Mouse (Mus musculus) MEL-GATA-1-ER (cell line): Measurements from ENCODE around the gene Camta1.

Source experiments
- DNase-seq: peaks from one replicate; pipeline ENCODE4 v3.0.0-alpha.2; 2012; ENCODE audit warnings: low read depth; ENCODE audit errors: extremely low read depth

The Camta1 gene

DNA sequence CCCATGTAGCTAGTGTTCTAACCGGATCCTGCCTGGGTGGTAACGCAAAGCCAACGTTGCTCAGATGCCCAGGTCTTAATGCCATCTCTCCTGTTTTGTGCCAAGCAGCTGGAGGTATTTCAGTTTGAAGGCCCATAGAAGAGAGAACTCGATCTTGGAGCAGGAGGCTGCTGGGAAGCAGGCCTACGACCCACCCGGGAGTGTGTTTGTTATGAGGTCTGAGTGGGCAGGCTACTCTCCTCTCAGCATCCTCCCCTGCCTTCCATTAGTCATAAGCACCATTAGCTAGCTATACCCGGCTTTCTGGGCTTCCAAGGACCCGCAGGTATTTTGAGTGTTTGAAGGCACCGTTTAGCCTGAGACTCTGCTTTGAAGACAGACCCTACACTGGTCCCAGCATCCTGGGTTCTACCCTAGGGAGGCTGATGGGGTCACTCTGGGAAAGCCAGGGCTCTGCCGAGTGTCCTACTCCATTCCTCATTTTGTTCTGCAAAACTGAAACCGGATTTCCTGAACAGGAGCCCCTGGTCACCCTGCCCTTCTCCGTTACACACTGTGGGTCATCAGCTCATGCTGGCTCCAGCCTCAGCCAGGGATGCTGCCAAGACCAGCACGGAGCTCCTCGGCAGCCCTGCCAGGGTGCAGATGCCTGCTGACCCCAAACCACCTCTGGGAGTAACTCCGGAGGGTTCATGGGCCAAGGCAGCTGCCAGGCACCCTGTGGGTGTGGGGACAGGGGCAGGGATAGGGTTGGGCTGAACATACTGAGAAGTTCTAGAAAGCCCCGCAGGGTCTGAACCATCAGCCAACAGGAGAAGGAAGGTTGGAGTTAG is 731.7 kb downstream of the Camta1 start:
- no peak for DNase-seq

DNA sequence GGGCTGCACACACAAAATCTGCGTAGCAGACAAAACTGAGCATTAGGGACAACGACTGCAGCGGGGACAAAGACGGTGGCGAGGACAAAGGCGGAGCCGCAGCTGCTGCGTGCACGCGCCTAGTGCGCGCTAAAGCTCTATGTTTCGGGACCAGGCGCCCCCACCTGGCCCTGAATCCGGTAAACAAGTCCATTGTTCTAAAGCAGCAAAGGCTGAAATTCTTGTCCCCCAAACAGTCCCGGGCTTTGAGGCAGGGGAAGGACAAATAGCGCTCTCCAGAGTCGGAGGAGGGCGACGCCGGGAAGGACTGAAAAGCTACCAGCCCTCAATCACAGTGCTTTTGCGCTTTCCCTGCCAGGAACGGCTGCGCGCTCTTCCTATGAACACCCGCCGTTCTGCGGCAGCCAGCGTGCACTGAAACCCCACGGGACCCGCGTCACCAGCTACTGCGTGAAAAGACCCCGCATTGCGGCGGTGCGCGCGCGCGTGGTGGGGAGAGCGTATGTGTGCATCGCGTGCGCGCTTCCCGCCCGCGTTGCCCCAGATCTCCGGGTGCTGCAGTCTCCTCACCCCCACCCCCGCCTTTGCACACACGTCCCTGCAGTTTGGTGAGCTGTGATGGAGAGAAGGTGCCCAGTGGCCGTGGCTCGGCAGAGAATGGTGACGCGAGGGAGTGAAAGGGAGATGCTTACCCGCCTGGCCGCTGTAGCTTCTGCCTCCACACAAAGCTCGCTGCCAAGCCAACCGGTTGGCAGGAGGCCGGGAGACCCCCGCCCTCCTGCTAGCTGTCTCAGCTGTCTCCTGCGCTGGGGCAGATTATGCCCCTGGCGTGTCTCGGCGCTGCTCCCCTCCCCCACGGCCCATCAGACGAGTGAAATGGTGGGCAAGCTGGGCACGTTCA is 732.8 kb downstream of the Camta1 start:
- no peak for DNase-seq

DNA sequence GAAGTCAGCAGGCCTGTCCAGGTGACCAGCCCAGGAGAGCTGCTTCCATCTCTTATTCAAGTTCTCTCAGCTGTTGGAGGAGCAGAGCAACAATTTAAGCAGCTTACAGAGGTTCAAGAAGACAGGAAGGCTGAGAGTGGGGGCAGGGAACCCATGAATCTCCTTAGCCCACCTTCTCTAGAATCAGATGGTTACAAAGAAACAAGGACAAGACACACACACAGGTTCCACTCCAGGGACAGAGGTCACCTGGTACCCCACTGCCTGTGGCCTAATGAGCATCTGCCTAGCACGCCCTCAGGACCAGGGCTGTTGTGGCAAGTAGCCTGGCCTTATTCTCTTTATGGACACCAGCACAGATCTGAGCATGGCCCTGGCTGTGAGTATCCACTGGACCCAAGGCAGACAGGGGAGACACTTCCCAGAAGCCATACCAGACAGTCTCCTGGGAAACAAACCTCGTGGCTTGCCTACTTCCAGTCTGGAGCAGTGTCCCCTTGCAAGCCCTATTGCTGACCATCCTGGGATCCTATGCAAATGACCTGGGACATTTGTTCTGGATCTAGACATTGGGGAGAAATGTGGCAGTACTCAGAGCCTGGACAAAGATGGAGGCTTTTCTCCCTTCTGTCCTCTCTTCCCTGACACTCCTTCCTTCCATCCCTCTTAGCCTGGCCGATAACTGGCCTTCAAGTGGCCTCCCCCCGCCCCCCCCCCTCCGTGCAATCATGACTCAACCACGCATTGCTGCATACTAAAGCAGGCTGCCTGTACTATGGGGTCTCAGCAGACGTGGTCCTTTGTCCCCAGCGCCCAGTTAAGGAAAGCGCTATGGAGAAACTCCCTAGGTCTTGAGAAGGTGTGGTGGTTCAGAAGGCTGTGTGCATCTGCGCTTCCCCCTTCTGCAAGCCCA is 733.8 kb downstream of the Camta1 start:
- no peak for DNase-seq

DNA sequence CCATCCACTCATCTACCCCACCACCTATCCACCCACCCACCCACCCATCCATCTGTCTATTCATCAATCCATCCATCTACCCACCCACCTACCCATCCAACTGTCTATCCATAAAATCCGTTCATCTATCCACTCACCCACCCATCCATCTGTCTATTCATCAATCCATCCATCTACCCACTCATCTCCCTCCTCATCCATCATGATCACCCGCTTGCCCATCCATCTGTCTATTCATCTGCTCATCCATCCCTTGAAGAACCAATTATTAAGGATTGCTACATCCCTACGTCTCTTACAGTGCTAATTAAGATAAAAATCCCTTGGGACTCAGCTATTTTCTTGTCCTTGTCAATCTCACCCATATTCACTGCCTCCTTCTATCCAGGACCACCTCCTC is 742.8 kb downstream of the Camta1 start:
- DNase-seq: no peak

DNA sequence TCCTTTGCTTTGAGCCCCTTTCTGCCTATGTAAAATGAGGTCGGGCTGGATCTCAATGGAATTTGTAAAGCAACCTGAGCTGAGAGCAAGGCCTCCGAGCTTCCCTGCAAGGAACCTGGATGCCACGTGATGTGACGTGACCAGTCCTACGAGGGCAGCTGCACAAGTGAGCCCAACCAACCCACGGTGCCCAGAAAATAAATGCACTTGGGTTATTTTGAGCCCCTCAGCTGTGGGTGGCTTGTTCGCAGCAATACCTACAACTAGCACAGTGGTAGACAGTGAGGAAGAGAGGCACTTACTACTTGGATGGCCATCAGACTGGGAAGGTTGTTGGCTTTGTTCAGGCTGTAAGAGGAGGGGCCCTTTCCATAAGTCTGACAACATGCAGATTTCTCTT is 747.1 kb downstream of the Camta1 start:
- no peak for DNase-seq

DNA sequence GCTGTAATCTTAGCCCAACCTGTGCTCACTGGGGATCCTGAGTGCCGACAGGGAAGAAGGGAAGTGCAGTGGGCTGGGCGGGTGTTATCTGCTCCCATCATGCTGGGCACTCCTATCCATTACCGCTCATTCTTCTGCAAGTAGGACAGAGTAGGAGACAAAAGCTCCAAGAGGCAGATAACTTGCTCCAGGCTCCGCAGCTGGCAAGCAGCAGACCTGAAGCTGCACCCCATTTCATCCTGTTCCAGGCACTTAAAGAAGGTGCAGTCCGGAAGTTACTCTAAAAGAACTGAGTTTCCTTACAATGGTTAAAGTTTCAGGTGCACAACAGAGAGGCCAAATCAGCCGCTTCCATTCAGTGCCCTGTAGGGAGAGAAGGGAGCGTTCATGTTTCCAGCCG is 750.5 kb downstream of the Camta1 start:
- no peak for DNase-seq

DNA sequence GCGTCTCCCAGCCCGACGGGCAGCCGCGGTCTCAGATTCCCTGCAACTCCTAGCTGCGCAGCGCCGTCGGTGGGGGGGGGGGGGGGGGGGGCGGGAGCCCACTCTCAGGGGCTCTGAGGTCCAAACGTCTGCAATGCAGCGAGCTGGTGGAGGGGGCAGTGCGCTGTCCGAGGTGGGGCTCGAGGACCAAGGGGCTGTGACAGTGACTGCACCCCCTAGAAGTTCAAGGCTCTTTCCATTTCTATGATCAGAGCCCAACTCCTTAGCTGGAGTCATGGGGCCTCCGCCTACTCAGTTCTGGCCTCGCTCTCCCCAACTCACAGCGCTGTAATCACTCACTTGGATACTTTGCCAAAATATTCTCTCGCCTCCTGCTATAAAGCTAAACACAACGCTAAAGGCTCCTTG is 752.8 kb downstream of the Camta1 start:
- DNase-seq: no peak

DNA sequence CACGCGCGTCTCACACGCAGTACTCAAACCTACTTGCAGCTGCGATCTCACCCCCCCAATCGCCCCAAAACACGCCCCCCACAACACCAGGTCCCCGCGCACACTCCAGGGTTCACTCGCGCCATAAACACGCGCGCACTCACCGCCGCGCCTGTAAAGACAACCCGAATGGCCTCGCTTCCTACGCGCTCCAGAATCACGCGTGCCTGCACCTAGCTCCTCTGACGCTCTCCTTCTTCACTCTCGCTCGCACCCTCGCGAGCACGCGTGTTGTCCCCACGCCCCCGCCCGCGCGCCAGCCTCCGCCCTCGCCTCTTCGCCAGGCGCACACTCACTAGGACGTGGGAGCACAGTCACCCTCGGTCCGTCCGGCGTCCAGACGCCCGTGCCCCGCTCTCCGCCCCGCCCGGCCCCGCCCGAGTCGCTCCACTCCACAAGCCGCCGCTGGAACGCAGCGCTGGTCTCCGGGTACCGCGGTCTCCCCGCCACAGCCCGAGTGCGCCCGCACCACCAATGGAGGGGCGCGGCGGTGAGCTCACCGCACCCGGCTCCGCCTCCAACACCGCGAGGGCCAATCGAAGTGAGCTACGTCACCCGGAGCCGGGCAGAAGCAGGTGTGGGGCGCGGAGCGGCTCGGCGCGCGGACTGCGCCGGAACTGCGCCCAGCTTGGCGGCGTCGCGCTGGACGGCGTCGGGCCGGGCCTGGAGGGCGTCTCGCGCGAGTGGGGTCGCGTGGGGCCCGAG is 753.5 kb downstream of the Camta1 start:
- no peak for DNase-seq

DNA sequence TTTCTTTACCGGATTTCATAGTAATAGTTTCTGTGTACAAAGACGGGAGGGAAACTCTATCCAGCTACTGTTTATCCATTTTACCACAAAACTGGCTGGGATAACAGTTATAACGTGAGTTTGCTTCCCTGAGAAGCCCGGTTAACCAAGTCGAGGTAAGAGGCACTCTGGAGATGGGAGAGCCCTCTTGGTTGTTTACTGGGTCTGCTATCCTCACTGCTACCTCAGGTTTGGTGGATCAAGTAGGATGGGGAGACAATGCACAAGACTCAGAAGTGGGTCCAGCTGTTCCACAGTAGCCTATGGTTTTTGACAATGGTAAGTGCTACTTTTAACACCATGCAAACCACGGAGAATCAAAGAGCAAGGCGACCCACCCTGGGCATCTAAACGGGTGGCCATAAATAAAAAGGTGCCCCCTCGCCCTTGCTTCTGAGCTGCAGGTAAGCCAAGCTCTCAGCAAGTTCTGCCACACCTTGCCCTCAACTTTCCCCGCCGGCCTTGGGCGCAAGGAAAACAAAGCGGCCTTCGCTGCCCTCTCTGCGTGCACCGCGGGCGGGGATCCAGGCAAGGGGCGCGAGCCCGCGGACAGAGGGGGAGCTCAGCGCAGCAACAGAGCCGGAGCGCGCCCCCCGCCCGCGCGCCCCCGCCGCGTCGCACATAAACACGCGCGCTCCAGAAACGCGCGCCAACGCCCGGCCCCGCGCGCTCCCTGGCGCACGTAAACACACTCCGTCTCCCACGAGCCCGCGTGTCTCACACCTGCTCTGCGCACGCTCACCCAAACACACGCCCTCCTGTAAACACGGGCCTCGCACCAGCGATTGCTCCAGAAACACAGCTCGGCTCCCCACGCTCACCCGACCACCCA is 754.3 kb downstream of the Camta1 start:
- DNase-seq: no peak

DNA sequence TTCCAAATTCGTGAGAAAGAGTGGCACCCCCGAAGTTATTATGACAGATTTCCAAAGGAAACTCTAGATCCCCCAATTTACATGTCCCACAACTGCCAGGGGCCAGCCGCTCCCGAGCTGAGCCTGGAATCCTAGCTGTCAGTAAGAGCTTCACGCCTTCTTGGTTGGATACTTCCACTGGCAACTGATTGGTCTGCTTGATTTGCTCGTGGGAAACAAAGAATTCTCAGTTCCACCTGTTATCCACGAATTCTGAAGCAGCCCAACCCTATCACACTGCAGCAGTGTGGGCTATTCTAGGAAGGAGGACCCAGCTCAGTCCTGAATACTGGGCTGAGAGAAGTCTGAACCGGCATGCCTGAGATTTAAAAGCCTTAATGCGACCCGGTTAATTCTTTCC is 755.2 kb downstream of the Camta1 start:
- no peak for DNase-seq

DNA sequence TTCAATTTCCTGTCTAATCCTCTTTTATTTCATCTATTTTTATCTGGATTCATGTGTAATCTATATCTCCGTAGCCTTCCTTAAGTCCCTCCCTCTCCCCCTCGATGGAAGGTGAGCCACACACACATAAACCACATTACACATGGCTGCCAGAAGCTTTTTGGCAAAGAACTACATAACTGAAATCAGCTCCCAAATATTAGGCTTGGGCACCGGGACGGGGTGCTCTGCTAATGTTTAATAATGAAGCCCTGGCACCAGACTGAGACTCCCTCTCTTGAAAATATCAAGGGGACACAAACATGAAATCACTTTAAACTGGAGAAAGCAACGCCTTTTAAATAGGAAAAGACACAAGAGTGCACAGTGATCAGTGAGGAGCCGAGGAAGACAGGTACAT is 755.8 kb downstream of the Camta1 start:
- DNase-seq: no peak

DNA sequence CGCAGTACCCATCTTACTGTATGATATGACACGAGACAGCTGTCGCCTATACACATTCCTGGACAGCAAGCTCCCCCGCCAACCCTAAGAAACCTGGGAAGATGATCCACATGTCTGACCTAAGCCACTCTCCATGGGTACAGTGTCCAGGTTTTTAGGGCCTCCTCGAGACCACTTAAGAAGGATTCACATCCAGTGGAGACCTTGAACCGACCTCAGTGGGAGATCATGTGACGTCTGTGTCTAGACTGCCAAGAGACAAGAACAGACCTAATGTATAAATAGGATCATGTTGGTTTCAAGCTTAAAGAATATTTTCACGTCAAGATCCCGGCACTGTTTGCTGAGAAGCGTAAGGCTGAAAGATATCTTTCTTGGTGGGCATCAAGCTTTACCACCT is 757.5 kb downstream of the Camta1 start:
- DNase-seq: no peak

DNA sequence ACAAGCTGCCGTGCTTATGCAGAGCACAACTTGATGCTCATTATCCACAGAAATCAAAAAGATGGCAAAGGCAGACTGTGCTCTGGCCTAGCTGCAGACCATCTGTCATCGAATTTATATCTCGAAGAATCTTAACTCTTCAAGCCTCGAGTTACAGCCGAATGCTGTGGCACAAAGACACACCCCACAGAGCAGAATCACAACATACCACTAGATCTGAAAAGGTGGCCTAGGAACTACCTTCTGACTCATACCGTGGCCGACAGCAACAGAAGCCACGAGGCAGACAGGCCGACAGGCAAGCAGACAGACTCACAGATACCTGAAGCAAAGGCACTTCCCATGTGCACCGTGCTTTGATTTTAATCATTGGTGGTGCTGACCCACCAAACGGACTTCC is 758.0 kb downstream of the Camta1 start:
- DNase-seq: no peak

DNA sequence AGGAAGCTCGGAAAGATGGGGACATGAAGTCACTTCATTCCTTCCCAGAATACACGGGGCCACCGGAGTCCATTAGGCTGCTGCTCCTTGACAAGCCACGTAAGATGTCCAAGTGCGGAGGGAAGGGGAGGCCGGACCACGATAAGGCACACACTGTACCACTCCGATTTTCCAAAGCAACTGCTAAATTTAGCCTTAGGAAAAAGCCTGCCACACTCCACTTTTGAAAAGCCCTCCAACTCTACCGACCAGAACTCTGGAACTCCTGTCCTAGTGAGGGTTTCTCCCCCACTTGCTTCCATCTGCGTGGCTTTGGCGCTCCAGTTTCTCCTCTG is 764.6 kb downstream of the Camta1 start:
- no peak for DNase-seq

DNA sequence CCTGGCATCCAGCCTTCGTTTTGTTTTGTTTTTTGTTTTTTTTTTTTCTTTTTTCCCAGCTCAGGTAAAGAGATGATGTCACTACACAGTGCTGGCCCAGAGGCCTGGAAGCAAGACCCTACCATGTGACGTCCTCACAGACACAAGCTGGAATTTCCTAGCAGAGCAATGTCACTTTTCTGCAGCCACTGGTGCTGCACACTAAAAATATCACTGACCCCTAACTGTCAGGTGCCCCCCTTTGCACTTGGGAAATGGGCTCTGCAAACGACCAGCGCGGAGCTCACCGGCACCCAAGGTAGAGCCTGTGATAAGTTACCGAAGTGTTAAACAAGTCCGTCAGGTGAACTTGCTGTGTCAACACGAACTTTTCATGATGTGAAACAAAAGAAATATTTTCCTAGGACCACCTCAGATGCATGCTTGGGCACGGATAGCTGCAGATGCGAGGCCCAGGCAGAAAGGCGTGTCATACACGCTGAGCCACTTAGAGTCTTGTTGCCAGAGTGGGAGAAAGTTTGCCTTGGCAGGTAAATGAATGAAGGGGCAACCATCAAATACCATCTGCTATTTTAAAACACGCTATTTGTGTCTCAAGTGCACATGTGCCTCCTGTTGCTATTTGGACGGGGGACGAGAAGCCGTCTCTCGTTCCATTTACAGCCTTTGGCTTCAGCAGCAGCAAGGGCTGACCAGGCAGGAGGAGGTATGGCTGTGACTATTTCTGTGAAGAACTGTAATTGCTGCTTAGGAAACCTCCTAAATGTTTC is 765.2 kb downstream of the Camta1 start:
- no peak for DNase-seq

DNA sequence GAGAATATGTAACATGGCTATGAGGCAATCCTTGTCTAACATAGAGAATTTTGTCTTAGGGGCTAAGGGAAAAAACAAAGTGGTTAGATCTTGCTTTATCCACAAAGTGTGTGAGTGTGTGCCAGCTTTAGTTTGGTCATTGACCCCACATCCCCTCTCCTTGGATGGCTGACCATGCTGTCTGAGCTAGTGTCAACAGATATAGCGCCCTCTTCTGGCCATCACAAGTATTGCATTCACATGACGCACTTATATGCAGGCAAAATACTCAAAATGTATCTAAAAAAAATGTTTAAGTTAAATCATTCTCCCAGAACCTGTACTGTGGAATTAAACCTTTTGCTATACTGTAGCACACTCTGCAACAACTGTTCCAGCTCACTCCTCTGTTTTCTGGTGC is 766.5 kb downstream of the Camta1 start:
- no peak for DNase-seq

DNA sequence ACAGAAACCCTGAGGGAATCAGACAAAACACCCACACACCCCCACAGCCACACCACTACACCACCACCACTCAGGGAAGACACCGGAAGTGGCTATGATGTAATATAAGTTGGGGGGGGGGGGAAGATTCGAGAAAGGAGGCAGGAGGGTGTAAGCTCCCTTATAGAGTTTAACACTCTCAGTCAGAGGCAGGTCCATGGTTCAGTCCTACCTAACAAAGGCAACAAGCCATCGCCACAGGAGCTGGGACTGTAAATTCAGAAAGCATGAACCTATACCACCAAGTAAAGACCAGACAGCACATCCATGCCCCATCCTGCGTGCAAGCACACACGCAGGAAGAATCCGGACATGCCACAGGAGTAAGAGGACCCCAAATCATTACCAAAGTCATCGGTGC is 772.4 kb downstream of the Camta1 start, which contains the start of gene Gm13090:
Gene Gm13090 (plus strand): TSS at position 301 of the 400 bp plus-strand sequence.
- no peak for DNase-seq

DNA sequence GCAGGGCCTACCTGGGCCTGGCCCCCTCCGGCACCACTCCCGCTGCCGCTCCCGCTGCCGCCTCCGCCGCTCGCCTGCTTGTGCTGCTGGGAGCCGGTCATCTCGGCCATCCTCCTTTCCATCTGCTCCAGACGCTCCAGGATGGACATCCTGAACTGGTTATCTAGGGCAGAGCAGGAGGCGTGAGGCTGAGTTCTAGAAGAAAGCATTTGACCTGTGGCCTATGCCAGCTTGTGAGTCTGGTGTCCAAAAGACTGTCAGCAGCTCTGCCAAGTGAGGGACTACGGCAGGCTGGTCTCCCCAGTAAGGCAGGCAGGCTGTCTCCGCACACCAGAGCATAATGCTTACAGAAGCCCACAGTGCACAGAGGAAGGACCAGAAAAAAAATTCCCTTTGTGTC is 772.9 kb downstream of the Camta1 start:
- DNase-seq: no peak

DNA sequence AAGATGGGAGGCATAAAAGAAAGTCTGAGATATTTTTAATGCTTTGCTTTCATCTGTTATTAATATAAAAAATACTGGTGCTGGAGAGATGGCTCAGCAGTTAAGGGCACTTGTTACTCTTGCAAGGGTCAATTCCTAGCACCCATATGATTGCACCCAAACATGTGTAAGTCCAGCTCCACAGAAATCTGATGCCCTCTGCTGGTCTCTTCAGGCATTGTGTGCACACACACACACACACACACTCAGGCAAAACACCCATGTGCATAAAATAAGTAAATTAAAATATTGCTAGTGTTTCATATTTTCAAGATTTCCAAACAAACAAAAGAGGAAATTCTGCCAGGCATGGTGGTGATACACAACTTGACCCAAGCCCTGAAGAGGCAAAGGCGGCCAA is 774.3 kb downstream of the Camta1 start:
- no peak for DNase-seq
